In the genomic region with DNA sequence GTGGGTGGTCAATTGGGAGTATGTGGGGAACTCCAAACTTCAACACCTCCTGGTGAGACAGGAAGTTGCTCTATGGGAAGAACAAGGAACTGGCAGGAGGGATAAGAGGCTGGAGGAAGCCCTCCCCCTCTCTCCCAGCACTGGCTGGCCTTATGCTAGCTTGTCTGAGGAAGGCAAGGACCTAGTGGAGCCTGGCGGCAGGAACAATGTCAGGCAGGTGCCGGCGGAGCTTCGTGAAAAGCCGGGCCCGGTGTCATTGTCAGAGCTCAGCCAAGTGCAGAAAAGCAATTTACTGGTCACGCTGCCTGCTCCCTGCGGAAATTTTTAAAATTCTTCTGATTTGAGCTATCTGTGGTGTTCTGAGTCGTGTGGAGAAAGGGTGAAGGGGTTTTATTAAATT, we compare ENCODE assay signal across 17 mouse cellular contexts. TPM values are rescaled to one million over a fixed set of nuclear protein-coding genes. Genes with fewer than 3 reads are reported as not detected.
A peak's percentile ranks its signal among the peaks of the same experiment; 100 is the strongest.
DNase-seq lines count a peak whose midpoint lies in the region; ATAC-seq and TF ChIP-seq lines count a peak whose summit lies in the region.
"Had no signal": no experiment of that assay in that cellular context is flagged by ENCODE, and none has a peak within 500 bp of the region (broad histone marks: within the 10 kb centered on the region; RNA-seq: fewer than 3 reads in every experiment).

No protein-coding gene starts in this region.

- H3K4me1 ChIP-seq in heart, embryonic 13.5 days = peaks cover 61% of the 10 kb centered on the region
- no peaks in the 10 kb centered on the region; the same call in 1 of the 2 replicates for H3K4me1 ChIP-seq in lung, postnatal 0 days (ENCODE audit: insufficient read depth, low read depth, low read length)
- peaks cover 60% of the 10 kb centered on the region for H3K4me1 ChIP-seq in embryonic facial prominence, embryonic 10.5 days
- H3K4me1 ChIP-seq in midbrain, postnatal 0 days (ENCODE audit: insufficient read depth, low read length) = 0 out of 2 replicates have a peak, but pooled peaks cover 6% of the 10 kb centered on the region

- H3K9me3 ChIP-seq in heart, embryonic 13.5 days = no peaks in the 10 kb centered on the region
- H3K9me3 ChIP-seq in lung, postnatal 0 days (ENCODE audit: low read length) = no peaks in the 10 kb centered on the region
- no peaks in the 10 kb centered on the region for H3K9me3 ChIP-seq in embryonic facial prominence, embryonic 10.5 days
- no peaks in the 10 kb centered on the region for H3K9me3 ChIP-seq in midbrain, postnatal 0 days (ENCODE audit: low read length)
- H3K9me3 ChIP-seq: heart, embryonic 10.5 days had no signal

- H3K36me3 ChIP-seq in heart, embryonic 13.5 days = no peaks in the 10 kb centered on the region
- no peaks in the 10 kb centered on the region for H3K36me3 ChIP-seq in lung, postnatal 0 days (ENCODE audit: insufficient read depth, low read length)
- no peaks in the 10 kb centered on the region for H3K36me3 ChIP-seq in embryonic facial prominence, embryonic 10.5 days (replicated peaks)
- H3K36me3 ChIP-seq in midbrain, postnatal 0 days (ENCODE audit: insufficient read depth, low read length) = no peaks in the 10 kb centered on the region
- H3K36me3 ChIP-seq: heart, embryonic 10.5 days had no signal

- H3K27me3 ChIP-seq in heart, embryonic 13.5 days (replicated peaks) = peaks cover 41% of the 10 kb centered on the region
- H3K27me3 ChIP-seq in lung, postnatal 0 days (replicated peaks; ENCODE audit: insufficient read depth, low read length) = 0 out of 2 replicates have a peak, but pooled peaks cover 8% of the 10 kb centered on the region
- H3K27me3 ChIP-seq in embryonic facial prominence, embryonic 10.5 days (replicated peaks; ENCODE audit: low read depth, poor library complexity, severe bottlenecking) = peaks cover 64% of the 10 kb centered on the region
- peaks cover 16% of the 10 kb centered on the region; the same call in 1 of the 2 replicates for H3K27me3 ChIP-seq in midbrain, postnatal 0 days (ENCODE audit: insufficient read depth, low read length)

- no peak for DNase-seq in heart, adult 9 months (ENCODE audit: low spot score in 2 of 2)
- DNase-seq in lung, postnatal 0 days (ENCODE audit: low spot score) = no peak
- no peak for DNase-seq in lung, postnatal 36 days
- peak; percentile 28 for DNase-seq in embryonic facial prominence, embryonic 10.5 days (ENCODE audit: low spot score)
- peak; percentile 17 for DNase-seq in midbrain, postnatal 0 days (ENCODE audit: low spot score)
- no peak for DNase-seq in layer of hippocampus, adult 8-10 months (ENCODE audit: low spot score in 2 of 2)
- DNase-seq in layer of hippocampus, adult 9-11 months = no peak
- DNase-seq: cerebellum, postnatal 36 days; thymus, adult 2 months had no signal

- H3K9ac ChIP-seq in heart, embryonic 13.5 days = no peak overlapping the region
- H3K9ac ChIP-seq in lung, postnatal 0 days (replicated peaks; ENCODE audit: low read depth) = no peak overlapping the region
- no peak overlapping the region for H3K9ac ChIP-seq in midbrain, postnatal 0 days (replicated peaks; ENCODE audit: low read length, poor library complexity, severe bottlenecking)

- peak overlapping the region; percentile 65 for H3K27ac ChIP-seq in heart, embryonic 13.5 days (replicated peaks)
- peak overlapping the region; percentile 39; the same call in 1 of the 2 replicates for H3K27ac ChIP-seq in lung, postnatal 0 days (ENCODE audit: low read length)
- H3K27ac ChIP-seq in embryonic facial prominence, embryonic 10.5 days (replicated peaks) = no peak overlapping the region
- H3K27ac ChIP-seq in midbrain, postnatal 0 days (ENCODE audit: low read depth, low read length) = no peak overlapping the region
- H3K27ac ChIP-seq: heart, embryonic 10.5 days had no signal

- peak overlapping the region; percentile 27; the same call in 1 of the 2 replicates for H3K4me2 ChIP-seq in heart, embryonic 13.5 days
- H3K4me2 ChIP-seq in lung, postnatal 0 days (replicated peaks; ENCODE audit: low read depth, low read length) = no peak overlapping the region
- no peak overlapping the region for H3K4me2 ChIP-seq in midbrain, postnatal 0 days (ENCODE audit: low read depth, low read length, poor library complexity, severe bottlenecking)

- ATAC-seq in heart, embryonic 13.5 days (ENCODE audit: extremely low read depth, insufficient number of reproducible peaks, low FRiP score, low TSS enrichment) = no peak
- ATAC-seq in lung, postnatal 0 days = no peak
- ATAC-seq in midbrain, postnatal 0 days (ENCODE audit: low FRiP score) = no peak
- ATAC-seq: inflammation-experienced regulatory T-cells, adult 6 months had no signal

- TF ChIP-seq CTCF in lung, postnatal 0 days (IDR thresholded peaks at IDR 0.05) = no peak
- peak; percentile 10; the same call in 1 of the 2 replicates for TF ChIP-seq CTCF in midbrain, postnatal 0 days (IDR thresholded peaks at IDR 0.05)

- no peak for TF ChIP-seq EP300 in lung, postnatal 0 days (IDR thresholded peaks at IDR 0.05)

- WGBS in heart, embryonic 13.5 days = 15% methylated on average over 9 of the region's 9 CpGs
- WGBS in lung, postnatal 0 days = 23% methylated on average over 9 of the region's 9 CpGs
- 15% methylated on average over 9 of the region's 9 CpGs for WGBS in embryonic facial prominence, embryonic 10.5 days
- 15% methylated on average over 9 of the region's 9 CpGs for WGBS in midbrain, postnatal 0 days

- no peak overlapping the region for H3K4me3 ChIP-seq in heart, embryonic 13.5 days
- no peak overlapping the region for H3K4me3 ChIP-seq in lung, postnatal 0 days (ENCODE audit: low read depth, low read length)
- no peak overlapping the region for H3K4me3 ChIP-seq in embryonic facial prominence, embryonic 10.5 days
- no peak overlapping the region for H3K4me3 ChIP-seq in midbrain, postnatal 0 days (ENCODE audit: low read depth, low read length)
- H3K4me3 ChIP-seq: heart, embryonic 10.5 days had no signal

RNA-seq across cellular contexts. Expression of a gene that starts 3.3 kb away (rescaled TPM):
- 3.3 and 4.3 TPM in 2 replicates for polyA plus RNA-seq in heart, embryonic 13.5 days (2015; fragmentation: Nextera tagmentation; extraction: Ambion mirVana)
- polyA plus RNA-seq in lung, postnatal 0 days (2015; fragmentation: Nextera tagmentation; extraction: Ambion mirVana) = 19.5 and 20.6 TPM in 2 replicates
- 2.8 and 3.4 TPM in 2 replicates for polyA plus RNA-seq in embryonic facial prominence, embryonic 10.5 days (2016; fragmentation: Nextera tagmentation; extraction: Ambion mirVana)
- total RNA-seq in midbrain, postnatal 0 days (2014; rRNA removed) = 6.7 and 10.8 TPM in 2 replicates
- 6.5 and 7.7 TPM in 2 replicates for polyA plus RNA-seq in midbrain, postnatal 0 days (2015; fragmentation: Nextera tagmentation; extraction: Ambion mirVana)
- total RNA-seq in layer of hippocampus, adult 8-10 months (2022) = 1 to 10 TPM; 3.2 to 4.4 (median 3.5) TPM
- total RNA-seq: monocyte, adult 5-6 weeks had no signal
- polyA plus RNA-seq: inflammation-experienced regulatory T-cells, adult 6 months had no signal

RNA-seq across cellular contexts. Expression of a gene that starts 19.1 kb away (rescaled TPM):
- 532 and 581 TPM in 2 replicates for polyA plus RNA-seq in heart, embryonic 13.5 days (2015; fragmentation: Nextera tagmentation; extraction: Ambion mirVana)
- 277 and 284 TPM in 2 replicates for polyA plus RNA-seq in lung, postnatal 0 days (2015; fragmentation: Nextera tagmentation; extraction: Ambion mirVana)
- polyA plus RNA-seq in embryonic facial prominence, embryonic 10.5 days (2016; fragmentation: Nextera tagmentation; extraction: Ambion mirVana) = 1,564 and 1,604 TPM in 2 replicates
- total RNA-seq in midbrain, postnatal 0 days (2014; rRNA removed) = 303 and 313 TPM in 2 replicates
- polyA plus RNA-seq in midbrain, postnatal 0 days (2015; fragmentation: Nextera tagmentation; extraction: Ambion mirVana) = 321 and 334 TPM in 2 replicates
- 100 to 1,000 TPM; 184 to 220 (median 194) TPM for total RNA-seq in layer of hippocampus, adult 8-10 months (2022)

RNA-seq across cellular contexts. Expression of a gene that starts 59.5 kb away (rescaled TPM):
- not detected in 2 replicates for polyA plus RNA-seq in heart, embryonic 13.5 days (2015; fragmentation: Nextera tagmentation; extraction: Ambion mirVana)
- not detected in 2 replicates for polyA plus RNA-seq in lung, postnatal 0 days (2015; fragmentation: Nextera tagmentation; extraction: Ambion mirVana)
- 5.0 TPM in 2 replicates for polyA plus RNA-seq in embryonic facial prominence, embryonic 10.5 days (2016; fragmentation: Nextera tagmentation; extraction: Ambion mirVana)
- 2.5 and 7.2 TPM in 2 replicates for total RNA-seq in midbrain, postnatal 0 days (2014; rRNA removed)
- polyA plus RNA-seq in midbrain, postnatal 0 days (2015; fragmentation: Nextera tagmentation; extraction: Ambion mirVana) = 0.22 TPM in 1 of 2 replicates, not detected in the other
- not detected for total RNA-seq in layer of hippocampus, adult 8-10 months (2022)
- total RNA-seq: left cerebral cortex, postnatal 14 days; MEL; monocyte, adult 5-6 weeks had no signal
- polyA plus RNA-seq: inflammation-experienced regulatory T-cells, adult 6 months; large intestine, adult 2 months; liver, embryonic 16.5 days had no signal

Comparison
In these comparisons a context has a peak if more than half of its experiments do, and no peak if none do; other contexts are left out.
1. H3K27ac ChIP-seq: peak in heart, embryonic 13.5 days (single experiment) and lung, postnatal 0 days (single experiment); none in embryonic facial prominence, embryonic 10.5 days (single experiment) and midbrain, postnatal 0 days (single experiment).
2. DNase-seq: peak in embryonic facial prominence, embryonic 10.5 days (single experiment) and midbrain, postnatal 0 days (single experiment); none in heart, adult 9 months (0 of 2), lung, postnatal 0 days (single experiment), lung, postnatal 36 days (single experiment), layer of hippocampus, adult 8-10 months (0 of 2) and layer of hippocampus, adult 9-11 months (single experiment).